Mouse (Mus musculus): ENCODE measurements around the gene Ifnar1. TPM values are rescaled to one million over a fixed set of nuclear protein-coding genes. Genes with fewer than 3 reads are reported as not detected.

The Ifnar1 gene
- polyA plus RNA-seq, 1 experiment from 2014 or later = 55.0 TPM

- H3K4me2 ChIP-seq (ENCODE audit: low read depth, severe bottlenecking) = no peak overlapping the region
- H3K4me3 ChIP-seq (ENCODE audit: low read depth, low read length) = no peak overlapping the region
- no peaks in the 10 kb centered on the region for H3K27me3 ChIP-seq (ENCODE audit: control insufficient read depth, insufficient read depth, low read length)
- ATAC-seq (ENCODE audit: insufficient number of reproducible peaks, low FRiP score, low TSS enrichment, low read depth) = no peak
- H3K27ac ChIP-seq (replicated peaks; ENCODE audit: low read depth, low read length) = no peak overlapping the region
- H3K9me3 ChIP-seq (ENCODE audit: control insufficient read depth, low read length) = no peaks in the 10 kb centered on the region
- no peaks in the 10 kb centered on the region for H3K36me3 ChIP-seq (ENCODE audit: control insufficient read depth, insufficient read depth, low read length)
- WGBS = 95% methylated on average over 1 of the region's 1 CpGs
- no peak overlapping the region for H3K9ac ChIP-seq (ENCODE audit: low read length)
- DNase-seq (ENCODE audit: low spot score) = no peak
- peaks cover 8% of the 10 kb centered on the region for H3K4me1 ChIP-seq (ENCODE audit: control insufficient read depth, insufficient read depth, low read length)
Measured at GRCm38 (mm10) chr16:91543619-91544018, 58.6 kb downstream of the Ifnar1 start.

- Histone ChIP-seq H3K4me1 (ENCODE audit: control insufficient read depth, insufficient read depth, low read length) (peaks cover 8% of the 10 kb centered on the region), H3K9ac (ENCODE audit: low read length) (no peak overlapping the region; the same call in 1 of the 2 replicates), H3K27me3 (ENCODE audit: control insufficient read depth, insufficient read depth, low read length) (no peaks in the 10 kb centered on the region), H3K4me2 (ENCODE audit: low read depth, severe bottlenecking) (no peak overlapping the region), H3K27ac (replicated peaks; ENCODE audit: low read depth, low read length) (no peak overlapping the region), H3K9me3 (ENCODE audit: control insufficient read depth, low read length) (no peaks in the 10 kb centered on the region), H3K4me3 (ENCODE audit: low read depth, low read length) (no peak overlapping the region), H3K36me3 (ENCODE audit: control insufficient read depth, insufficient read depth, low read length) (no peaks in the 10 kb centered on the region)
- no peak for DNase-seq (ENCODE audit: low spot score)
- no peak for ATAC-seq (ENCODE audit: insufficient number of reproducible peaks, low FRiP score, low TSS enrichment, low read depth)
- 64% methylated on average over 10 of the region's 10 CpGs for WGBS
Measured at GRCm38 (mm10) chr16:91545597-91546281, 60.7 kb downstream of the Ifnar1 start.

DNA sequence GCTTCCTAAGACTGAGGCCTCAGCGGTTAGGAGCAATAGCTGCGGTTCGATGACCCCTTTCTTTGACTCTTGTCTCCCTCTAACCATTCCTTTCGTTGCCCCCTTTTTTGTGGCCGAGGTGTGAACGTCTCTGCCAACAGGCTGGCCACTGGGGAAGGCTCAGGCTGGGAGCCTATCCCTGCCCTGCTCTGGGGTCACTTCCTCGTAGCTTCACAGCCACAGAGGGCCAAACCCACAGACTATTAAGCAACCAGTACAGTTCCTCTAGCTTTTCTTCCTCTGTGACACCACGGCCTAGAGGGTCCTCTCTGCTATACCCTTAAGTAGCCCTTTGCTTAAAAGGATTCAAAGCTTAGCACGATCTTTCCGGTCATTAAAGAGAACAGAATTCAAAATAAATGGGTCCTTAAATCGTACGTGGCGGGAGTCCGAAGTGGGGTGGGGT lies 61.4 kb downstream of the Ifnar1 start:
- peak overlapping the region; percentile 93; the same call in 1 of the 2 replicates for H3K9ac ChIP-seq (ENCODE audit: low read length)
- H3K4me1 ChIP-seq (ENCODE audit: control insufficient read depth, insufficient read depth, low read length) = peaks cover 8% of the 10 kb centered on the region
- DNase-seq (ENCODE audit: low spot score) (no peak), ATAC-seq (ENCODE audit: insufficient number of reproducible peaks, low FRiP score, low TSS enrichment, low read depth) (peak; percentile 48; the same call in 1 of the 2 replicates)
- no peaks in the 10 kb centered on the region for H3K36me3 ChIP-seq (ENCODE audit: control insufficient read depth, insufficient read depth, low read length)
- H3K4me2 ChIP-seq (ENCODE audit: low read depth, severe bottlenecking) = peak overlapping the region; percentile 87
- WGBS = 12% methylated on average over 14 of the region's 14 CpGs
- no peaks in the 10 kb centered on the region for H3K27me3 ChIP-seq (ENCODE audit: control insufficient read depth, insufficient read depth, low read length)
- H3K9me3 ChIP-seq (ENCODE audit: control insufficient read depth, low read length) = no peaks in the 10 kb centered on the region
- no peak overlapping the region for H3K27ac ChIP-seq (replicated peaks; ENCODE audit: low read depth, low read length)
- H3K4me3 ChIP-seq (ENCODE audit: low read depth, low read length) = peak overlapping the region; percentile 98

- Histone ChIP-seq H3K4me3 (ENCODE audit: low read depth, low read length) (peak within 1 kb of the TSS; percentile 98), H3K4me1 (ENCODE audit: control insufficient read depth, insufficient read depth, low read length) (peaks cover 8% of the 10 kb centered on the region), H3K36me3 (ENCODE audit: control insufficient read depth, insufficient read depth, low read length) (no peaks in the 10 kb centered on the region), H3K4me2 (ENCODE audit: low read depth, severe bottlenecking) (peak within 1 kb of the TSS; percentile 87), H3K27me3 (ENCODE audit: control insufficient read depth, insufficient read depth, low read length) (no peaks in the 10 kb centered on the region), H3K27ac (replicated peaks; ENCODE audit: low read depth, low read length) (no peak within 1 kb of the TSS), H3K9ac (ENCODE audit: low read length) (peak within 1 kb of the TSS; percentile 93), H3K9me3 (ENCODE audit: control insufficient read depth, low read length) (no peaks in the 10 kb centered on the region)
- DNase-seq (ENCODE audit: low spot score) (peak; percentile 73), ATAC-seq (ENCODE audit: insufficient number of reproducible peaks, low FRiP score, low TSS enrichment, low read depth) (peak; percentile 87)
- under 1% methylated on average over 38 of the region's 74 CpGs for WGBS
Measured at GRCm38 (mm10) chr16:91546836-91547741, 62.1 kb downstream of the Ifnar1 start, which contains the start of gene Ifngr2. TSS of gene Ifngr2 (plus strand) at chr16:91547072.

DNA sequence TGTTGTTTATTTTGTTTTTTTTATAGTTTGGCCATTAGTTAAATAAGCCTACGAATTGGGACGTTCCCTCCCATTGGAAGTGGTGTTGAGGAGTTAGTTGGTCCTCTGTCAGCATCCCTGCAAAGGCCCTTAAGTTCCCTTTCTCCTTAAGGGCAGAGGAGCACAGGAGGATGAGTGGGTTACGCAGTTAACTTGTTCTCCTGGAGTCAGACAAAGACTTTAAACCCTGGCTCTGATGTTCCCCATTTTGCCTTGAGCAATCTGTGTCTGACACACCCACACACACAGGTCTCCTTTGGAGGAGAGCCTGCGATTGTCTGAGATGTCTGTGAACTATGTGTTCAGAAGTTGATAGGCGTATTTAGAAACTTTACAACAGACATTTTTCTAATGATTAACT lies 62.9 kb downstream of the Ifnar1 start:
- ATAC-seq (ENCODE audit: insufficient number of reproducible peaks, low FRiP score, low TSS enrichment, low read depth) (no peak), DNase-seq (ENCODE audit: low spot score) (no peak)
- 45% methylated on average over 5 of the region's 5 CpGs for WGBS
- H3K4me3 ChIP-seq (ENCODE audit: low read depth, low read length) = peak overlapping the region; percentile 98
- H3K4me1 ChIP-seq (ENCODE audit: control insufficient read depth, insufficient read depth, low read length) = peaks cover 8% of the 10 kb centered on the region
- H3K9ac ChIP-seq (ENCODE audit: low read length) = no peak overlapping the region
- no peaks in the 10 kb centered on the region for H3K27me3 ChIP-seq (ENCODE audit: control insufficient read depth, insufficient read depth, low read length)
- no peak overlapping the region for H3K27ac ChIP-seq (replicated peaks; ENCODE audit: low read depth, low read length)
- H3K9me3 ChIP-seq (ENCODE audit: control insufficient read depth, low read length) = no peaks in the 10 kb centered on the region
- no peaks in the 10 kb centered on the region for H3K36me3 ChIP-seq (ENCODE audit: control insufficient read depth, insufficient read depth, low read length)
- peak overlapping the region; percentile 87 for H3K4me2 ChIP-seq (ENCODE audit: low read depth, severe bottlenecking)

DNA sequence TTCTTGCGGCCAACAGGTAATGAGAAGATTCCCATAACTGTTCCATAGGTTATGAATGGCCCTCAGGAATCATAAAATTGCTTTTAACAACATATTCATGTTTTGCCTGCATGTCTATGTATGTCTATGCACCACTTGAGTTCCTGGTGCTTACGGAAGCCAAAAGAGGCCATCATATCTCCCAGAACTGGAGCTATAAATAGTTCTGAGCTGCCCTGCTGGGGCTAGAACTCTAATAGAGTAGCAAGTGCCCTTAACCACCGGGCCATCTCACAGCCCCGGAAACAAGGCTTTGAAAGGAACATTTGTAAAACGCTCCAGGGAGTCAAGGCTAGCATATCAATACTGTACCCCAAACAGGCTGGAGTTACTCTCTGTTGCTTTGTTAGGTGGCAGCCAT lies 63.5 kb downstream of the Ifnar1 start:
- Histone ChIP-seq H3K4me1 (ENCODE audit: control insufficient read depth, insufficient read depth, low read length) (peaks cover 8% of the 10 kb centered on the region), H3K9ac (ENCODE audit: low read length) (no peak overlapping the region), H3K27ac (replicated peaks; ENCODE audit: low read depth, low read length) (no peak overlapping the region), H3K4me2 (ENCODE audit: low read depth, severe bottlenecking) (no peak overlapping the region), H3K9me3 (ENCODE audit: control insufficient read depth, low read length) (no peaks in the 10 kb centered on the region), H3K36me3 (ENCODE audit: control insufficient read depth, insufficient read depth, low read length) (no peaks in the 10 kb centered on the region), H3K27me3 (ENCODE audit: control insufficient read depth, insufficient read depth, low read length) (no peaks in the 10 kb centered on the region), H3K4me3 (ENCODE audit: low read depth, low read length) (no peak overlapping the region)
- WGBS = 42% methylated on average over 5 of the region's 5 CpGs
- ATAC-seq (ENCODE audit: insufficient number of reproducible peaks, low FRiP score, low TSS enrichment, low read depth) = no peak
- no peak for DNase-seq (ENCODE audit: low spot score)

DNA sequence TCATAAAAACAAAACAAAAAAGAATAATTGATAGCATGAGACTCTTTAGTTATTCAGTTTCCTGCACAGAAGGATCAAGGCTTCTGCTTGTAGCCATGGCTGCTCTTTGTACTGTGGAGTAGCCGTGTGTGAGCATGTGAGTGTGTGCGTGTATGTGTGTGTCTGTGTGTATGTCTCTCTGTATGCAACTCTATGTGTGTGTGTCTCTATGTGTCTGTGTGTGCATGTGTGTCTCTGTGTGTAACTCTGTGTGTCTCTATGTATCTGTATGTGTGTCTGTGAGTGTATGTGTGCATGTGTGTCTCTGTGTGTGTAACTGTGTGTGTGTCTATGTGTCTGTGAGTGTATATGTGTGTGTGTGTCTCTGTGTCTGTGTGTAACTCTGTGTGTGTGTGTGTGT lies 64.0 kb downstream of the Ifnar1 start:
- Histone ChIP-seq H3K4me3 (ENCODE audit: low read depth, low read length) (no peak overlapping the region), H3K36me3 (ENCODE audit: control insufficient read depth, insufficient read depth, low read length) (no peaks in the 10 kb centered on the region), H3K4me2 (ENCODE audit: low read depth, severe bottlenecking) (no peak overlapping the region), H3K9me3 (ENCODE audit: control insufficient read depth, low read length) (no peaks in the 10 kb centered on the region), H3K27ac (replicated peaks; ENCODE audit: low read depth, low read length) (no peak overlapping the region), H3K27me3 (ENCODE audit: control insufficient read depth, insufficient read depth, low read length) (no peaks in the 10 kb centered on the region), H3K9ac (ENCODE audit: low read length) (no peak overlapping the region), H3K4me1 (ENCODE audit: control insufficient read depth, insufficient read depth, low read length) (peaks cover 8% of the 10 kb centered on the region)
- WGBS = 77% methylated on average over 2 of the region's 2 CpGs
- DNase-seq (ENCODE audit: low spot score) (no peak), ATAC-seq (ENCODE audit: insufficient number of reproducible peaks, low FRiP score, low TSS enrichment, low read depth) (no peak)

DNA sequence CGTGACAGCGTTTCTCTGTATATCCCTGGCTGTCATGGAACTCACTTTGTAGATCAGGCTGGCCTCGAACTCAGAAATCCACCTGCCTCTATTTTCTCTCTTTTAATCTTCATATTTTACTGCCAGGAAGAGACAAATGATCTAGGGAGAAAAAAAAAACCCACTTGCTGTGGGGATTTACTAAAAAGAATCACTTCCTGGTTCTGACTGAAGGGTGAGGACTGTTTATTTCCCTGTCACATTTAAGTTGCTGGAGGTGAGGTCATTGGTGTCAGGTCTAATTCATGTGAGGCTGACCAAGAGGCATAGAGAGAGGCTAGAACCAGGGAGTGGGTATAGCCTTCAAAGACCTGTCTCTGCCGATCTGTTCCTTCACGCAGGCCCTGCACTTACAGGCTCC lies 64.6 kb downstream of the Ifnar1 start:
- H3K27ac ChIP-seq (replicated peaks; ENCODE audit: low read depth, low read length) = no peak overlapping the region
- H3K4me2 ChIP-seq (ENCODE audit: low read depth, severe bottlenecking) = no peak overlapping the region
- no peak overlapping the region for H3K9ac ChIP-seq (ENCODE audit: low read length)
- 65% methylated on average over 5 of the region's 5 CpGs for WGBS
- H3K27me3 ChIP-seq (ENCODE audit: control insufficient read depth, insufficient read depth, low read length) = no peaks in the 10 kb centered on the region
- H3K4me1 ChIP-seq (ENCODE audit: control insufficient read depth, insufficient read depth, low read length) = peaks cover 8% of the 10 kb centered on the region
- no peak overlapping the region for H3K4me3 ChIP-seq (ENCODE audit: low read depth, low read length)
- no peaks in the 10 kb centered on the region for H3K36me3 ChIP-seq (ENCODE audit: control insufficient read depth, insufficient read depth, low read length)
- no peaks in the 10 kb centered on the region for H3K9me3 ChIP-seq (ENCODE audit: control insufficient read depth, low read length)
- no peak for ATAC-seq (ENCODE audit: insufficient number of reproducible peaks, low FRiP score, low TSS enrichment, low read depth)
- DNase-seq (ENCODE audit: low spot score) = no peak

All from limb, embryonic 11.5 days (tissue).